Mouse (Mus musculus) intestine, embryonic 16.5 days (tissue): ENCODE measurements around the gene Iffo1. TPM values are rescaled to one million over a fixed set of nuclear protein-coding genes. Genes with fewer than 3 reads are reported as not detected.

ENCODE experiments used
- ATAC-seq: fragments of 200-750 bp; cut with Nextera tagmentation; 2 replicates; pipeline ENCODE4 v1.8.0; 2017; ENCODE audit warnings: moderate TSS enrichment, moderate library complexity
- H3K27ac ChIP-seq: fragments of 300-500 bp; sonication (generic); 2 replicates; pipeline ENCODE4 v1.5.1; 2014; ENCODE audit warnings: mild to moderate bottlenecking, low read length
- H3K27me3 ChIP-seq: fragments of 300-500 bp; sonication (generic); replicated peaks from 2 replicates; pipeline ENCODE4 v1.6.1; 2014; ENCODE audit warnings: low read length, control low read depth, mixed read lengths; ENCODE audit not compliant: control insufficient read depth, insufficient read depth
- H3K36me3 ChIP-seq: fragments of 300-500 bp; sonication (generic); 2 replicates; pipeline ENCODE4 v1.6.1; 2014; ENCODE audit warnings: low read length, control low read depth; ENCODE audit not compliant: control insufficient read depth, insufficient read depth
- H3K4me1 ChIP-seq: fragments of 300-500 bp; sonication (generic); 2 replicates; pipeline ENCODE4 v1.6.1; 2014; ENCODE audit warnings: low read length, control low read depth, mixed read lengths; ENCODE audit not compliant: control insufficient read depth, insufficient read depth
- H3K4me2 ChIP-seq: fragments of 300-500 bp; sonication (generic); 2 replicates; pipeline ENCODE4 v1.6.1; 2014; ENCODE audit warnings: low read depth, low read length, control low read depth
- H3K4me3 ChIP-seq: fragments of 300-500 bp; sonication (generic); 2 replicates; pipeline ENCODE4 v1.5.1; 2014; ENCODE audit warnings: mild to moderate bottlenecking, low read length
- H3K9ac ChIP-seq: fragments of 300-500 bp; sonication (generic); 2 replicates; pipeline ENCODE4 v1.6.1; 2014; ENCODE audit warnings: low read depth, low read length
- H3K9me3 ChIP-seq: fragments of 300-500 bp; sonication (generic); 2 replicates; pipeline ENCODE4 v1.6.1; 2016; ENCODE audit warnings: low read length, control low read depth; ENCODE audit not compliant: control insufficient read depth
- WGBS: fragments of 180-500 bp; shearing (Covaris S2); extraction: QIAGEN DNeasy Blood & Tissue Kit; methylation state at CpG from one replicate; pipeline ENCODE4 v1.1.7; 2014; 5-methylcytosine and 5-hydroxymethylcytosine counted together
- polyA plus RNA-seq: library from polyadenylated mRNA; unstranded; fragments of >200 nt; fragmentation: Nextera tagmentation; extraction: Ambion mirVana; gene quantifications from 2 replicates; pipeline ENCODE4 v1.2.1, GENCODE M21; 2015

Iffo1 gene
- polyA plus RNA-seq, 1 experiment from 2014 or later, result 4.5 TPM

- Histone ChIP-seq H3K27me3 (no peaks in the 10 kb centered on the region), H3K36me3 (peaks cover 55% of the 10 kb centered on the region), H3K4me2 (no peak overlapping the region), H3K27ac (no peak overlapping the region), H3K4me1 (peaks cover 12% of the 10 kb centered on the region), H3K9ac (no peak overlapping the region), H3K4me3 (no peak overlapping the region), H3K9me3 (no peaks in the 10 kb centered on the region)
- WGBS, result 86% methylated on average over 4 of the region's 4 CpGs
- ATAC-seq, result peak; percentile 79
Measured at GRCm38 (mm10) chr6:125104223-125104622, 40.8 kb upstream of the Iffo1 start.

- Histone ChIP-seq H3K9ac (no peak overlapping the region), H3K9me3 (no peaks in the 10 kb centered on the region), H3K27me3 (no peaks in the 10 kb centered on the region), H3K4me3 (no peak overlapping the region), H3K36me3 (peaks cover 80% of the 10 kb centered on the region), H3K27ac (no peak overlapping the region), H3K4me1 (no peaks in the 10 kb centered on the region), H3K4me2 (no peak overlapping the region)
- no peak for ATAC-seq
- 100% methylated on average over 2 of the region's 2 CpGs for WGBS
Measured at GRCm38 (mm10) chr6:125107705-125108104, 37.3 kb upstream of the Iffo1 start.

GRCm38 (mm10) chr6:125109371-125109770 is 35.7 kb upstream of the Iffo1 start:
- no peak for ATAC-seq
- Histone ChIP-seq H3K36me3 (peaks cover 85% of the 10 kb centered on the region), H3K27ac (no peak overlapping the region), H3K27me3 (no peaks in the 10 kb centered on the region), H3K4me3 (no peak overlapping the region), H3K4me1 (no peaks in the 10 kb centered on the region), H3K4me2 (no peak overlapping the region), H3K9ac (no peak overlapping the region), H3K9me3 (no peaks in the 10 kb centered on the region)
- WGBS, result 83% methylated on average over 14 of the region's 14 CpGs

GRCm38 (mm10) chr6:125110927-125111326 is 34.1 kb upstream of the Iffo1 start:
- Histone ChIP-seq H3K27me3 (no peaks in the 10 kb centered on the region), H3K4me1 (no peaks in the 10 kb centered on the region), H3K9ac (no peak overlapping the region), H3K4me3 (no peak overlapping the region), H3K36me3 (peaks cover 72% of the 10 kb centered on the region), H3K27ac (no peak overlapping the region), H3K4me2 (no peak overlapping the region), H3K9me3 (no peaks in the 10 kb centered on the region)
- 86% methylated on average over 7 of the region's 7 CpGs for WGBS
- no peak for ATAC-seq

GRCm38 (mm10) chr6:125112553-125112952 is 32.5 kb upstream of the Iffo1 start:
- H3K4me1 ChIP-seq, result no peaks in the 10 kb centered on the region
- ATAC-seq, result no peak
- WGBS, result 89% methylated on average over 11 of the region's 11 CpGs

GRCm38 (mm10) chr6:125119387-125119786 is 25.7 kb upstream of the Iffo1 start:
- 92% methylated on average over 8 of the region's 8 CpGs for WGBS
- no peak overlapping the region for H3K4me3 ChIP-seq

More at GRCm38 (mm10) chr6:125112553-125112952, 32.5 kb upstream of the Iffo1 start:
- Histone ChIP-seq H3K27me3 (no peaks in the 10 kb centered on the region), H3K9me3 (no peaks in the 10 kb centered on the region), H3K4me3 (no peak overlapping the region), H3K9ac (no peak overlapping the region), H3K27ac (no peak overlapping the region), H3K36me3 (peaks cover 64% of the 10 kb centered on the region), H3K4me2 (no peak overlapping the region)

GRCm38 (mm10) chr6:125128724-125129123 is 16.3 kb upstream of the Iffo1 start:
- H3K4me3 ChIP-seq, result no peak overlapping the region
- no peaks in the 10 kb centered on the region for H3K9me3 ChIP-seq
- no peak overlapping the region for H3K9ac ChIP-seq
- H3K4me1 ChIP-seq, result peaks cover 9% of the 10 kb centered on the region
- no peak overlapping the region for H3K4me2 ChIP-seq
- H3K27me3 ChIP-seq, result no peaks in the 10 kb centered on the region
- whole genome bisulfite sequencing, result 89% methylated on average over 12 of the region's 12 CpGs
- ATAC-seq, result no peak
- H3K27ac ChIP-seq, result no peak overlapping the region
- peaks cover 12% of the 10 kb centered on the region for H3K36me3 ChIP-seq

More at GRCm38 (mm10) chr6:125119387-125119786, 25.7 kb upstream of the Iffo1 start:
- no peak for ATAC-seq
- no peaks in the 10 kb centered on the region for H3K27me3 ChIP-seq
- H3K27ac ChIP-seq, result no peak overlapping the region
- H3K9me3 ChIP-seq, result no peaks in the 10 kb centered on the region
- no peak overlapping the region for H3K4me2 ChIP-seq
- no peaks in the 10 kb centered on the region for H3K4me1 ChIP-seq
- H3K36me3 ChIP-seq, result peaks cover 27% of the 10 kb centered on the region
- no peak overlapping the region for H3K9ac ChIP-seq

- no peak overlapping the region for H3K4me2 ChIP-seq
- peaks cover 21% of the 10 kb centered on the region for H3K36me3 ChIP-seq
- H3K27me3 ChIP-seq, result no peaks in the 10 kb centered on the region
- 87% methylated on average over 20 of the region's 20 CpGs for WGBS
- H3K9me3 ChIP-seq, result no peaks in the 10 kb centered on the region
- ATAC-seq, result no peak
- H3K27ac ChIP-seq, result no peak overlapping the region
- H3K4me1 ChIP-seq, result peaks cover 9% of the 10 kb centered on the region
- no peak overlapping the region for H3K4me3 ChIP-seq
- H3K9ac ChIP-seq, result no peak overlapping the region
Measured at GRCm38 (mm10) chr6:125129710-125130402, 15.2 kb upstream of the Iffo1 start.

- H3K4me3 ChIP-seq, result peak within 1 kb of the TSS; percentile 96
- peak; percentile 95 for ATAC-seq
- H3K27me3 ChIP-seq, result no peaks in the 10 kb centered on the region
- H3K4me1 ChIP-seq, result peaks cover 9% of the 10 kb centered on the region
- H3K9me3 ChIP-seq, result no peaks in the 10 kb centered on the region
- H3K27ac ChIP-seq, result peak within 1 kb of the TSS; percentile 88
- H3K4me2 ChIP-seq, result peak within 1 kb of the TSS; percentile 76
- peaks cover 21% of the 10 kb centered on the region for H3K36me3 ChIP-seq
- under 1% methylated on average over 66 of the region's 66 CpGs for WGBS
- H3K9ac ChIP-seq, result peak within 1 kb of the TSS; percentile 80
Measured at GRCm38 (mm10) chr6:125131302-125132156, 13.5 kb upstream of the Iffo1 start, which contains the start of gene Nop2. Gene Nop2, plus strand, starts transcription at chr6:125131909.
